Mouse (Mus musculus): Measurements from ENCODE around the gene Zfp119b.

- no peak for TF ChIP-seq CTCF (IDR thresholded peaks at IDR 0.05; ENCODE audit: low read depth, low read length)
- TF ChIP-seq GATA1 (IDR thresholded peaks at IDR 0.05; ENCODE audit: borderline replicate concordance, low read length): no peak
These were observed 4.9 kb upstream of the Zfp119b start for GRCm38 (mm10) chr17:55954229-55954628.
